Mouse (Mus musculus): ENCODE data around the gene 6720489N17Rik. TPM values are rescaled to one million over a fixed set of nuclear protein-coding genes. Genes with fewer than 3 reads are reported as not detected.

Gene 6720489N17Rik
- polyA plus RNA-seq, 1 experiment from 2014 or later = 13.7 TPM

Small RNA genes lying within 50 kb of the gene (microRNA-seq; reads per million reads assigned to microRNA genes)
- not detected for gene Gm24020

Other genes with a start within 250 kb of the 6720489N17Rik start
- gene Gm3604, start 241.0 kb downstream of the 6720489N17Rik start, polyA plus RNA-seq (2015; fragmentation: Nextera tagmentation; extraction: Ambion mirVana) = 3.7 and 4.6 TPM in 2 replicates
- gene Gm49359, start 157.3 kb downstream of the 6720489N17Rik start, polyA plus RNA-seq (2015; fragmentation: Nextera tagmentation; extraction: Ambion mirVana) = 18.8 and 19.2 TPM in 2 replicates
- gene Zfp935, start 65.7 kb downstream of the 6720489N17Rik start, polyA plus RNA-seq (2015; fragmentation: Nextera tagmentation; extraction: Ambion mirVana) = not detected in 2 replicates
- 23.5 and 25.4 TPM in 2 replicates for gene Zfp934, start 53.0 kb downstream of the 6720489N17Rik start, polyA plus RNA-seq (2015; fragmentation: Nextera tagmentation; extraction: Ambion mirVana)
- gene Platr25, start 136.5 kb upstream of the 6720489N17Rik start, polyA plus RNA-seq (2015; fragmentation: Nextera tagmentation; extraction: Ambion mirVana) = 36.0 and 42.1 TPM in 2 replicates
- gene Gm5141, start 161.6 kb upstream of the 6720489N17Rik start, polyA plus RNA-seq (2015; fragmentation: Nextera tagmentation; extraction: Ambion mirVana) = 15.2 and 19.4 TPM in 2 replicates
- 0.45 and 2.1 TPM in 2 replicates for gene Fbp2, start 234.2 kb upstream of the 6720489N17Rik start, polyA plus RNA-seq (2015; fragmentation: Nextera tagmentation; extraction: Ambion mirVana)